Mouse (Mus musculus): ENCODE data around the gene Gm10644.

DNA sequence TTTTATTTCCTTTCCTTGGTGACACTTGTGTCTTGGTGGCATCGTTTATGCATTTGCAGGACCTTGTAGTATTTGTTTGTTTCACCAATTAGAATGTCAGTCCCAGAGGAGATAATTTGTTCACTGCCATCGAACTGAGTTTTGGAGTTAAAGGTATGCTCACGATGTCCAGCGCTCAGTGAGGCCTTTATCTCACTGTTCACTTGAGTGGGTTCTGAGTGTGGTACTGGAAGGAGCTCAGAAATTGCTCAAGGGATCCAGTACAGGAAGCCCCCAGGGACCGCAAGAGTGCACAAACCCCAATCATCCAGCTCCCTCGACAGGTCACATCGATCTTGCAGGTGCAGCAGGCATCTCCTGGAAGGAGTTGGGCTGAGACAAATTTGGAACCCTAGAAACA lies 58.5 kb downstream of the Gm10644 start:
- TF ChIP-seq CTCF (IDR thresholded peaks at IDR 0.05; ENCODE audit: borderline replicate concordance, extremely low read depth, insufficient read depth, insufficient read length) = no peak
- no peak for TF ChIP-seq POLR2A (IDR thresholded peaks at IDR 0.05; ENCODE audit: borderline replicate concordance, extremely low read depth, insufficient read depth, insufficient read length, poor library complexity, severe bottlenecking)
